Mouse (Mus musculus): ENCODE results near the gene Dcst2. TPM values are rescaled to one million over a fixed set of nuclear protein-coding genes. Genes with fewer than 3 reads are reported as not detected.

Gene Dcst2
- not detected for polyA plus RNA-seq (2014; fragmentation: Illumina TruSeq; extraction: RNeasy Lipid Tissue Mini Kit (QIAGEN cat#74804); ENCODE audit: low read depth, low replicate concordance)

DNA sequence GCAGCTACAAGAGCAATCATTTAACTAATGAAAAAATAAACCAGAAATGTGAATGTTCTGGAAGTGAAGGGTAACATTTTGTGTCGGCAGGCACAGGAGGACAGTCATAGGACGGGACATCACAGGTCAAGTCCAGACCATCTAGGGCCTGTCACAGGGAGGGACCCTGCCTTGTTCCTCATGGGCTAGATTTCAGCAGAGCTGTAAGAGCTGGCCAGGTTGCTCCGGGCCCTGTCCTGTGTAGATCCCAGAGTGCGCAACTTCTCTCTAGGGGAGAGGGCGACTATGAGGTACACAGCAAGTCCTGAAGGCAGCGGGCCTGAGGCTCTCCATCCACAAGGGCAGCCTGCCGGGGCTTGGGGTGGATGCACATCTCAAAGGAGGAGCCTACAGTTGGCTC lies at the start of gene Dcst2:
TSS of gene Dcst2 (plus strand) at position 301 of the 400 bp plus-strand sequence.

DNA sequence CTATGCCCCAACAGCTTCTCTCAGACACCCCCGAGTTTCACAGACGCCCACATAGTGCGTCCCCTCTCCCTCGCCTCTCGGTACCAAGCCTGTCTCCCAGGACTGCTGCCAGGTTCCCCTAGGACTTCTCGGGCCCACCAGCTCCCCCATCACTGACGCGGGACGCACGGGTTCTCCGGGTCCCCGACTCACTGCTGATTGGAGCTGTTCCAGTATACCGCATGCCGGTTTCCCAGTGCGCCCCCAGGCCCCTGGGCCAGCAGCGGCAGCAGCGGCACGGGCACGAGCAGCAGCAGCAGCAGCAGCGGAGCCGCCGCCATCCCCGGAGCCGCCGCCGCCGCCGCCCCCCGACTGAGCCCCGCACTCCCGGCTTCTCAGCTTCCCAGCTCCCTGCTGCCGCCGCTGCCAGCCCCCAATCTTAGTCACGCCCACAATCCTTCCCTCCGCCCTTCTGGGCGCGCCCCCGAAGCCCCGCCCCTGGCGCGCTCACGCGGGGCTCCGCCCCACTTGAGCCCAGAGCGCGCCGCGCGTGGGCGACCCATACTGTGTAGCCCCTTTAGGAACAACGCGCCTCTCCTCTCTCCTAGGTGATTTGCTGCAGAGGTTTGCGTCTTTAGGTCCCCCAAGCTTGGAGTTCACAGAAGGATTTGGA lies 39.1 kb upstream of the Dcst2 start, which contains the start of gene Efna3:
TSS of gene Efna3 (minus strand) at position 452 of the 652 bp plus-strand sequence.

DNA sequence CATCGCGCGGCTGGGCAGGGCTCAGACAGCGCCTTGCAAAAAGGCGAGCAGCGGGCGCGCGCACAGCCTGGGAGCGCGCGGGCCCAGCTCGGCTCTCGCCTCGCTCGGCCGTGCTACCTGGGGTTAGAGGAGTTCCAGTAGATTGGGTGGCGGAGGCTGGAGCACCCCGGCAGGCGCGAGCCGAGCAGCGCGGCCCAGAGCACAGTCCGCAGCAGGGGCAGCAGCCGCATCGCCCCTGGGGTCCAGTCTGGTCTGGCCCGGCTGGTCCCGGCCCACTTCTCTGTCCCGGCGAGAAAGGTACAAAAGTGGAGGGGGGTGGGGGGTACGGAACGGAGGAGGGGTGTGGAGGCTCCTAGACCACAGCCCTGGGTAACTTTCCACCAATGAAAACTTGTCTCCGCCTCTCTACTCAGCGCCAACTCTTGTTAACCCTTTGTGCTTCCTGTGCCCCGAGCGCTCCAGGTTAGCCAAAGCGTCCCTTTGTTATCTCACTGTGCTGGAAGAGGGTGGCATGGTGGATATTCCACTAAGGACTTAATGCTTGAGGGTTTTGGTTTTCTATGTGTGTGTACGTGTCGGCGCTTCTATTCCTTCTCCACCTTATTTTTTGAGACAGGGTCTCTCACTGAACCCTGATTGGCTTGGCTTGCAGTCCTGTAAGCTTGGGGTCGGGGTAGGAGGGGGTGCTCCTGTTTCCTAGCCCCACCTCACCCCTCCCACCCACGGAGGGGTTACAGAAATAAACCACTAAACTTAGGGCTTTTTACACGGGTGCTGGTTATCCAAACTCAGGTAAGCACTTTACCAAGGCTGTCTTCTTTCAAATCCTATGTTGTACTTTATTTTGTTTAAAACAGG lies 23.8 kb upstream of the Dcst2 start, which contains the start of gene Efna4:
TSS of gene Efna4 (minus strand) at position 308 of the 858 bp plus-strand sequence.

DNA sequence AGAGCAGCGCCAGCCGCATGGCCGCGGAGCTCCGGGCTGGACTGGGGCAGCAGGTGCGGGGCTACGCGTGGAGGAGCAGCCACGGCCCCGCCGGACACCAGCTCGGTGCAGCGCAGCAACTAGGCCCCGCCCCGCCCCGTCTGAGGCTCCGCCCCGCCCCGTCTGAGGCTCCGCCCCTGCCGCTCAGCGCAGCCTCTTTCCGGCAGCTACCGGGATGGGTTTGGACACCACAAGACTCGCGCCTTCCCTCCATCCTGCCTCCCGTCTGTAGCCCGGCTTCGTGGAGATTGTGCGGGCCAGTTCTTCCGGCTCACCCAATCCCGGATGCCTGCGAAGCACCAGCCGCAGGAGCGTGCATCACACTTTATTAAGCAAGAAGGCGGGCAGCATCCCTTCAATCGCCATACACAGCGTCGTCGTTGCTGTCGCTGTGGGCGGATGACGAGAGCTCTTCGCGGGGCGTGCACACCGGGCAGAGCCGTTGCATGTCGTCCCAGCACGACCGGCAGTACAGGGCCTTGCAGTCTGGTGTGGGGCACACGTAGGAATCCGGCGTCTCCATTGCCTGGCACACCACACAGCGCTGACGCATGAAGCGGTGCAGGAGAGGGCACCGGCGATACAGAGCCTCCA lies 11.8 kb upstream of the Dcst2 start, which contains the start of gene Adam15:
TSS of gene Adam15 (minus strand) at position 128 of the 633 bp plus-strand sequence.

DNA sequence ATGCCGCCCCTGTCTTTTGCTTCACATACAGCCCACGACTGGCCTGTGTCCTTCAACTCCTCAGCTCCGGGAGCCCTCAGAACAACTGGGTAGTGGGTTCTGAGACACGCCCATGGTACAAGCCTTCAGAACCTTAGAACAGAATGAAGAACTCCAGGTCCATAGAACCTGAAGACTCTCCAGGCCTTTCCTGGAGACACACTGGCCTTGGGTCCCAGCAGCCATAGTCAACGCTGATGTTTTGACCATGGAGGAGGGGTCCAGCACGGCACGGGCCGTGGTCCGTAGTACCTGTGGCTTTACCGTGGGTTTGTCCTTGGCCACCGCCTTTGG lies 3.3 kb downstream of the Dcst2 start, which contains the start of gene Dcst1:
TSS of gene Dcst1 (minus strand) at position 101 of the 333 bp plus-strand sequence.

DNA sequence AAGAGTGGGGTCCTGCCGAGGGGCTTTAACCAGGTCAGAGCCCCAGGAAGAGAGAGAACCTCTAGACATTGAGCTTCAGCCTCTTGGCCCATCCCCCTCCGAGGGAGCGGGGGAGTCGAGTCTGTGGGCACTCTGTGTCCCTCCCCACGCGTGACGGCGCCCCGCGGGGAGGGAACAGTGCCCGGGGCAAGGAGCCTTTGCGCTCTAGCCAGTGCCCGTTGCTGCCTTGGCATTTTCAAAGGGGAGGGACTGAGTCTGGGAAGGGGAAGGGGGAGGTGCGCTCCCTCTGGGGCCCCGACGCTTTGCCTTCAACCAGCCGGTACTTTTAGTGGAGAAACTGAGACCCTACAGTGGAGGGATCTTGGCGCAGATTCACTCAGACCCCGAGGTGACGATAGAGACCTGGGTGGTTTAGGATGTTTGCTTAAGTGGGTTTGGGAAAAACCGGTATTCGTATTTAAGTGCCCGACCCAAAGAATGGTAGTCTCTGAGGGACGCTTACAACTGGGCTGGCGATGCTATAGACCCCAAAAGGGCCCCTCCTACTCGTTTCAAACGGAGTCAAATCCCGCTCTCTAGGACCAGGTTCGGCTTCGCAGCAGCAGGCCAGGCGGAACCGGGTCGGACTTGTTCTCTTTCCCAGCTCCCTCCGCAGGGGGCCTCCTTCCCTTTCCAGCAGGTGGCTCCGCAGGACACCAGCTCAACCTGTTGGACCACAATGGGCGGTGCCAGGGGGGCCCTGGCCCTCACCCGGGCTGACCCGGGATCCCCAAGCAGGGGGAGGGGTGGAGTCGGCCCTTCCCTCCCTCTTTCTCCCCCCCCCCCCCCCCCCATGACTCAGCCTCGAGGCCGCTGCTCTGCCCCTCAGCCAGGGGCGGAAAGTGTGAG lies 32.5 kb downstream of the Dcst2 start, which contains the start of gene Zbtb7b:
TSS of gene Zbtb7b (minus strand) at position 771 of the 888 bp plus-strand sequence.

DNA sequence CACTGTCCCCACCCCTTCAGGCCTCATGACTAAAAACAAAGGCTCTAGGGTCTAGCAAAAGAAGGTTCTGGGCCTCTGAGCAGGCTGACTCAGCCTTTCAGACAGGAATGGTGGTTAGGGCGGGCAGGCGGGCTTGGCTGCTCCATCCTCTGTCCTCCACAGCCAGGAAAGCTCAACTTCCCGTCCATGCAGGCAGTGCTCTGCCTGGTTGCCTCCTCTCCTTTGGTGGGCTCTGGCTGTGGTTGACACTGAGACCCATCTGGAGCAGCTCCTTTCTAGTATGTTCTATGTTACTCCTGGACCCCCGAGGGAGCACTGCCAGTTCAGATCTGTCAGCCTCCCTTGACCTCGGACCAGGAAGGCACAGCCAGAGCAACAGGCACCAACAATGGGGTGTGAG lies 40.9 kb downstream of the Dcst2 start, which contains the start of gene Lenep:
TSS of gene Lenep (minus strand) at position 101 of the 400 bp plus-strand sequence.

DNA sequence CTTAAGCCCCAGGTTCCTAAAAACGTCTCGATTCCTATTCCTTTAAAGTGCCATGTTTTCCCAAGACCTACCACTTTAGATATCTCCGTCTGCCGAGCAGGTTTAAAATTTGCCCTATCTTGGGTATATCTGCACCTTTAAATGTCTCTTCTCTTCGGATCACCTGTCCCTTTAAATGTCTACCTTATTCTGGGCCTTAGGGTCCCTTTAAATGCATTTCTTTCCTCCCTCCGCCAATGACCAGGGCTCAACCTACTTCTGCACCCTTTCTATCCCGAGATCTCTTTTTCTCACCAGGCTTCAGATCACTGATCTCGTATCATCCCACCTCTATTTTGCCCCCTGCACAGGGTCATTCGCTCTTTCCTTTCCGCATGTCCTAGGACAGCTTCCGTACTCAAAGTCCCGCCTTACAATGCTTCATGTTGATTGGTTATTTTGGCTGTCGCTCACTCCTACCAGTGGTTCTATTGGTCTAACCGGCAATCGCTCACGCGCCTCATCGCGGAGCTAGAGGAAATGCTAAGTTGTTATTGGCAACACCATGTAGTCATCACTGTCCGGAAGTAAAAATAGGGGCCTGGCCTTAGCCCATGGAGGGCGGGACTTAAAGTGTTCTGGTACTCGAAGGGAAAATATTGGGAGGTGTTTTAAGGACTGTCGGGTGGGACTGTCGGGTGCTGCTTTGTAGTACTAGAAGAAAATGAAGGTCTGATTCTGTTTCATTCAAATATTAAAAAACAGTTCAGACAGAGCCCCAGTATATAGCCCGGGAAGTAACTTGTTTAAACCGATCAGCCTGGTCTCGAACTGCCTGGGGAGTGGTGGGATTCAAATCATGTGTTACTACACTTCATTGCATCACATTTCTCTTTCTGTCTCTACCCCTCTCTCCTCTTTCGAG lies 50.0 kb downstream of the Dcst2 start, which contains the start of gene Flad1:
TSS of gene Flad1 (minus strand) at position 381 of the 904 bp plus-strand sequence.

DNA sequence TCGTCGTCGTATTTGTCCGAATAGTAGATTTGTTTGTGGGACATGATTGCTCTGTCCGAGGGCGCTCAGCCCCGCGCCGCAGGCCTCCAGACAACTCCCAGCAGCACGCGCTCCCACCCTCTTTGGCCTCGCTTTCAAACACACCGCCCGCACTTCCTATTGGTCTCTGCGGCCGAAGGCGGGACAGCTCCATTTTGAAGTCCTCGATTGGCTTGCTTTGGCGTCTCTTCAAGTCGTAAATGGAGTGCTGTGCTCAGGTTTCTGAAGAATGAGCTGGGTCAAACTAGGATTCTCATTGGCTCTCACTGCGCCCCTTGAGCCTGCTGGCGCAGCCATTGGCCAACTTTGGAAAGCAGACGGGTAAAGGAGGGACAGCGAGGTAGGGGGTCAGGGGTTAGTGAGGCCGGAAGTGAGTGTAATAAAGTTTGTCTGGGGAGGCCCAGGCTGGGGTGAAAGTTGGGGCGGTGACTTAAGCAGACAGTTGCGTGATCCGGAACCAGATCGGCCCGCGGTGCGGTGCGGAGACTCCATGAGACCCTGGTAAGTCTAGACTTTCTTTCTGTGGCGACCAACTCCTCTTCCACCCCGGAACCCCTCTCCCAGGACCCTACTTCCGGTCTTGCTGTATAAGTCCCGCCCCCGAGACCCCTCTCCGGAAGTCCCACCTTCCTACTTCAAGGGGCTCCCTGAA lies 56.5 kb downstream of the Dcst2 start, which contains the start of the genes Cks1b and Shc1:
TSS of gene Cks1b (minus strand) at position 214 of the 691 bp plus-strand sequence.
TSS of gene Shc1 (plus strand) at position 274 of the 691 bp plus-strand sequence.

Other genes with a start within 250 kb of the Dcst2 start
- 22.4 TPM for gene Pklr, start 225.8 kb upstream of the Dcst2 start, polyA plus RNA-seq (2014; fragmentation: Illumina TruSeq; extraction: RNeasy Lipid Tissue Mini Kit (QIAGEN cat#74804); ENCODE audit: low read depth, low replicate concordance)
- gene Hcn3, start 201.8 kb upstream of the Dcst2 start, polyA plus RNA-seq (2014; fragmentation: Illumina TruSeq; extraction: RNeasy Lipid Tissue Mini Kit (QIAGEN cat#74804); ENCODE audit: low read depth, low replicate concordance): not detected
- 19.0 TPM for gene Clk2, start 197.2 kb upstream of the Dcst2 start, polyA plus RNA-seq (2014; fragmentation: Illumina TruSeq; extraction: RNeasy Lipid Tissue Mini Kit (QIAGEN cat#74804); ENCODE audit: low read depth, low replicate concordance)
- 10.6 TPM for gene Scamp3, start 184.5 kb upstream of the Dcst2 start, polyA plus RNA-seq (2014; fragmentation: Illumina TruSeq; extraction: RNeasy Lipid Tissue Mini Kit (QIAGEN cat#74804); ENCODE audit: low read depth, low replicate concordance)
- 0.76 TPM for gene Fam189b, start 178.8 kb upstream of the Dcst2 start, polyA plus RNA-seq (2014; fragmentation: Illumina TruSeq; extraction: RNeasy Lipid Tissue Mini Kit (QIAGEN cat#74804); ENCODE audit: low read depth, low replicate concordance)
- 16.0 TPM for gene Gba, start 159.0 kb upstream of the Dcst2 start, polyA plus RNA-seq (2014; fragmentation: Illumina TruSeq; extraction: RNeasy Lipid Tissue Mini Kit (QIAGEN cat#74804); ENCODE audit: low read depth, low replicate concordance)
- gene Thbs3, start 146.8 kb upstream of the Dcst2 start, polyA plus RNA-seq (2014; fragmentation: Illumina TruSeq; extraction: RNeasy Lipid Tissue Mini Kit (QIAGEN cat#74804); ENCODE audit: low read depth, low replicate concordance): 1.5 TPM
- gene Mtx1, start 134.9 kb upstream of the Dcst2 start, polyA plus RNA-seq (2014; fragmentation: Illumina TruSeq; extraction: RNeasy Lipid Tissue Mini Kit (QIAGEN cat#74804); ENCODE audit: low read depth, low replicate concordance): 29.7 TPM
- 5.0 TPM for gene Muc1, start 132.9 kb upstream of the Dcst2 start, polyA plus RNA-seq (2014; fragmentation: Illumina TruSeq; extraction: RNeasy Lipid Tissue Mini Kit (QIAGEN cat#74804); ENCODE audit: low read depth, low replicate concordance)
- gene Krtcap2, start 116.0 kb upstream of the Dcst2 start, polyA plus RNA-seq (2014; fragmentation: Illumina TruSeq; extraction: RNeasy Lipid Tissue Mini Kit (QIAGEN cat#74804); ENCODE audit: low read depth, low replicate concordance): 24.4 TPM
- gene Trim46, start 115.7 kb upstream of the Dcst2 start, polyA plus RNA-seq (2014; fragmentation: Illumina TruSeq; extraction: RNeasy Lipid Tissue Mini Kit (QIAGEN cat#74804); ENCODE audit: low read depth, low replicate concordance): 0.19 TPM
- not detected for gene Dpm3, start 102.6 kb upstream of the Dcst2 start, polyA plus RNA-seq (2014; fragmentation: Illumina TruSeq; extraction: RNeasy Lipid Tissue Mini Kit (QIAGEN cat#74804); ENCODE audit: low read depth, low replicate concordance)
- 38.2 TPM for gene Slc50a1, start 91.4 kb upstream of the Dcst2 start, polyA plus RNA-seq (2014; fragmentation: Illumina TruSeq; extraction: RNeasy Lipid Tissue Mini Kit (QIAGEN cat#74804); ENCODE audit: low read depth, low replicate concordance)
- 20.5 TPM for gene Efna1, start 80.8 kb upstream of the Dcst2 start, polyA plus RNA-seq (2014; fragmentation: Illumina TruSeq; extraction: RNeasy Lipid Tissue Mini Kit (QIAGEN cat#74804); ENCODE audit: low read depth, low replicate concordance)
- gene Efna3, start 39.0 kb upstream of the Dcst2 start, polyA plus RNA-seq (2014; fragmentation: Illumina TruSeq; extraction: RNeasy Lipid Tissue Mini Kit (QIAGEN cat#74804); ENCODE audit: low read depth, low replicate concordance): not detected
- gene Efna4, start 23.9 kb upstream of the Dcst2 start, polyA plus RNA-seq (2014; fragmentation: Illumina TruSeq; extraction: RNeasy Lipid Tissue Mini Kit (QIAGEN cat#74804); ENCODE audit: low read depth, low replicate concordance): not detected
- 14.9 TPM for gene Adam15, start 12.0 kb upstream of the Dcst2 start, polyA plus RNA-seq (2014; fragmentation: Illumina TruSeq; extraction: RNeasy Lipid Tissue Mini Kit (QIAGEN cat#74804); ENCODE audit: low read depth, low replicate concordance)
- gene Dcst1, start 3.3 kb downstream of the Dcst2 start, polyA plus RNA-seq (2014; fragmentation: Illumina TruSeq; extraction: RNeasy Lipid Tissue Mini Kit (QIAGEN cat#74804); ENCODE audit: low read depth, low replicate concordance): 0.35 TPM
- 11.5 TPM for gene Zbtb7b, start 32.8 kb downstream of the Dcst2 start, polyA plus RNA-seq (2014; fragmentation: Illumina TruSeq; extraction: RNeasy Lipid Tissue Mini Kit (QIAGEN cat#74804); ENCODE audit: low read depth, low replicate concordance)
- gene Lenep, start 40.8 kb downstream of the Dcst2 start, polyA plus RNA-seq (2014; fragmentation: Illumina TruSeq; extraction: RNeasy Lipid Tissue Mini Kit (QIAGEN cat#74804); ENCODE audit: low read depth, low replicate concordance): 2.4 TPM
- gene Flad1, start 49.9 kb downstream of the Dcst2 start, polyA plus RNA-seq (2014; fragmentation: Illumina TruSeq; extraction: RNeasy Lipid Tissue Mini Kit (QIAGEN cat#74804); ENCODE audit: low read depth, low replicate concordance): 1.6 TPM
- 3.3 TPM for gene Cks1b, start 56.4 kb downstream of the Dcst2 start, polyA plus RNA-seq (2014; fragmentation: Illumina TruSeq; extraction: RNeasy Lipid Tissue Mini Kit (QIAGEN cat#74804); ENCODE audit: low read depth, low replicate concordance)
- 33.2 TPM for gene Shc1, start 56.5 kb downstream of the Dcst2 start, polyA plus RNA-seq (2014; fragmentation: Illumina TruSeq; extraction: RNeasy Lipid Tissue Mini Kit (QIAGEN cat#74804); ENCODE audit: low read depth, low replicate concordance)
- gene Pygo2, start 68.2 kb downstream of the Dcst2 start, polyA plus RNA-seq (2014; fragmentation: Illumina TruSeq; extraction: RNeasy Lipid Tissue Mini Kit (QIAGEN cat#74804); ENCODE audit: low read depth, low replicate concordance): 7.7 TPM
- 23.5 TPM for gene Pbxip1, start 74.7 kb downstream of the Dcst2 start, polyA plus RNA-seq (2014; fragmentation: Illumina TruSeq; extraction: RNeasy Lipid Tissue Mini Kit (QIAGEN cat#74804); ENCODE audit: low read depth, low replicate concordance)
- 1.9 TPM for gene Pmvk, start 92.6 kb downstream of the Dcst2 start, polyA plus RNA-seq (2014; fragmentation: Illumina TruSeq; extraction: RNeasy Lipid Tissue Mini Kit (QIAGEN cat#74804); ENCODE audit: low read depth, low replicate concordance)
- gene Kcnn3, start 158.2 kb downstream of the Dcst2 start, polyA plus RNA-seq (2014; fragmentation: Illumina TruSeq; extraction: RNeasy Lipid Tissue Mini Kit (QIAGEN cat#74804); ENCODE audit: low read depth, low replicate concordance): 10.0 TPM